Mouse (Mus musculus) embryo, embryonic 10 days (tissue): ENCODE measurements at regions not wholly inside any gene's neighbourhood (a gene's known extent, or its start where the extent isn't known, plus 50 kb on each side); places are given as distances from the start of the nearest gene placed in this dataset.

Source experiments
- DNase-seq: peaks from one replicate; pipeline ENCODE4 v3.0.0-alpha.2; 2015; ENCODE audit warnings: low spot score

- DNase-seq: no peak
Measured at GRCm38 (mm10) chr8:29765831-29766230, 2318.4 kb downstream of the Poteg start.

GRCm38 (mm10) chr8:29766252-29766920 is 2318.9 kb downstream of the Poteg start:
- DNase-seq: peak; percentile 10

GRCm38 (mm10) chr8:29777081-29777785 is 2329.8 kb downstream of the Poteg start:
- no peak for DNase-seq

GRCm38 (mm10) chr8:29789207-29789606 is 2341.7 kb downstream of the Poteg start:
- no peak for DNase-seq

- peak; percentile 8 for DNase-seq
Measured at GRCm38 (mm10) chr8:29790029-29790428, 2342.6 kb downstream of the Poteg start.

GRCm38 (mm10) chr8:29807274-29807673 is 2359.8 kb downstream of the Poteg start:
- no peak for DNase-seq

- DNase-seq: no peak
Measured at GRCm38 (mm10) chr8:29836044-29836443, 2388.6 kb downstream of the Poteg start.
